Mouse (Mus musculus) E14TG2a.4 (cell line): ENCODE data around the gene Ero1lb.
"Not testable (repeated sequence)": the region's sequence is repeated elsewhere in the genome, so short reads cannot be mapped to it uniquely, and the experiment has no call there.

Experiments used
- CTCF ChIP-seq: conservative IDR thresholded peaks from 2 replicates; pipeline ENCODE4 v1.5.1; 2014; ENCODE audit warnings: low read length
- NANOG ChIP-seq: IDR thresholded peaks from 2 replicates; pipeline ENCODE4 v1.6.1; 2014; ENCODE audit warnings: borderline replicate concordance, low read length, mixed read lengths
- POU5F1 ChIP-seq: IDR thresholded peaks from 2 replicates; pipeline ENCODE4 v1.6.1; 2014; ENCODE audit warnings: low read length, borderline replicate concordance

DNA sequence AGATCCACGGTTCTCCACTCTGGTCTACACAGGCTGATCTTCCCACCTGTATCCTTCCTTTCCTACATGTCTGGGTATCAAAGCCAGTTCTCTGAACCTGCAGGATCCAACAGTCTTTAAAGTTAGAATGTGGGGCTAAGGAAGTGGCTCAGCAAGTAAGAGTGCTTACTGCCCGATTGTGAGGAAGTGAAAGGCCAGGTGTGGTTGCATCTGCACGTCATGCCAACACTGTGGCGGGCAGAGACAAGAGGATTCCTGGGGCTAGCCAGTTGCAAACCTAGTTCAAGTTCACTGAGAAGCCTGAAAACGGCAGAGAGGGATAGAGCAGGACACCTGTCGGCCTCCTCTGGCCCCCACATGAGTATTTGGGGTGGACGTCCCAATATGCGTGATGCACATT, 62.1 kb downstream of the Ero1lb start:
- not testable (repeated sequence) for TF ChIP-seq CTCF, POU5F1, NANOG
